Mouse (Mus musculus) stomach, embryonic 15.5 days (tissue): Measurements from ENCODE around the gene Ulk1. TPM values are rescaled to one million over a fixed set of nuclear protein-coding genes. Genes with fewer than 3 reads are reported as not detected.

Source experiments
- ATAC-seq: fragments of 200-750 bp; cut with Nextera tagmentation; 2 replicates; pipeline ENCODE4 v1.8.0; 2017; ENCODE audit warnings: low read depth, moderate number of reproducible peaks, moderate TSS enrichment; ENCODE audit not compliant: insufficient read depth, low FRiP score
- H3K27ac ChIP-seq: fragments of 300-500 bp; sonication (generic); 2 replicates; pipeline ENCODE4 v1.5.1; 2015; ENCODE audit warnings: mild to moderate bottlenecking, inconsistent platforms
- H3K27me3 ChIP-seq: fragments of 300-500 bp; sonication (generic); replicated peaks from 2 replicates; pipeline ENCODE4 v1.6.1; 2015; ENCODE audit warnings: inconsistent platforms
- H3K36me3 ChIP-seq: fragments of 300-500 bp; sonication (generic); 2 replicates; pipeline ENCODE4 v1.6.1; 2015; ENCODE audit warnings: inconsistent platforms
- H3K4me1 ChIP-seq: fragments of 300-500 bp; sonication (generic); 2 replicates; pipeline ENCODE4 v1.6.1; 2015; ENCODE audit warnings: inconsistent platforms
- H3K4me2 ChIP-seq: fragments of 300-500 bp; sonication (generic); 2 replicates; pipeline ENCODE4 v1.6.1; 2015; ENCODE audit warnings: mild to moderate bottlenecking, inconsistent platforms
- H3K4me3 ChIP-seq: fragments of 300-500 bp; sonication (generic); replicated peaks from 2 replicates; pipeline ENCODE4 v1.5.1; 2015; ENCODE audit warnings: inconsistent platforms
- H3K9ac ChIP-seq: fragments of 300-500 bp; sonication (generic); 2 replicates; pipeline ENCODE4 v1.6.1; 2015; ENCODE audit warnings: inconsistent platforms
- H3K9me3 ChIP-seq: fragments of 300-500 bp; sonication (generic); 2 replicates; pipeline ENCODE4 v1.6.1; 2016; ENCODE audit warnings: inconsistent platforms
- WGBS: fragments of 180-500 bp; shearing (Covaris S2); methylation state at CpG from one replicate; pipeline ENCODE4 v1.1.7; 2015; 5-methylcytosine and 5-hydroxymethylcytosine counted together
- polyA plus RNA-seq: library from polyadenylated mRNA; unstranded; fragments of >200 nt; fragmentation: Nextera tagmentation; extraction: Ambion mirVana; gene quantifications from 2 replicates; pipeline ENCODE4 v1.2.1, GENCODE M21; 2015

Ulk1 gene
- polyA plus RNA-seq, 1 experiment from 2014 or later = 14.0 TPM

- H3K4me3 ChIP-seq = no peak overlapping the region
- H3K27me3 ChIP-seq = no peaks in the 10 kb centered on the region
- H3K9me3 ChIP-seq = no peaks in the 10 kb centered on the region
- H3K4me1 ChIP-seq = peaks cover 20% of the 10 kb centered on the region
- no peak for ATAC-seq
- H3K4me2 ChIP-seq = no peak overlapping the region
- no peak overlapping the region for H3K9ac ChIP-seq
- WGBS = 77% methylated on average over 4 of the region's 4 CpGs
- no peak overlapping the region for H3K27ac ChIP-seq
- H3K36me3 ChIP-seq = peaks cover 28% of the 10 kb centered on the region
These were observed 7.7 kb downstream of the Ulk1 start for GRCm38 (mm10) chr5:110802186-110802585.

DNA sequence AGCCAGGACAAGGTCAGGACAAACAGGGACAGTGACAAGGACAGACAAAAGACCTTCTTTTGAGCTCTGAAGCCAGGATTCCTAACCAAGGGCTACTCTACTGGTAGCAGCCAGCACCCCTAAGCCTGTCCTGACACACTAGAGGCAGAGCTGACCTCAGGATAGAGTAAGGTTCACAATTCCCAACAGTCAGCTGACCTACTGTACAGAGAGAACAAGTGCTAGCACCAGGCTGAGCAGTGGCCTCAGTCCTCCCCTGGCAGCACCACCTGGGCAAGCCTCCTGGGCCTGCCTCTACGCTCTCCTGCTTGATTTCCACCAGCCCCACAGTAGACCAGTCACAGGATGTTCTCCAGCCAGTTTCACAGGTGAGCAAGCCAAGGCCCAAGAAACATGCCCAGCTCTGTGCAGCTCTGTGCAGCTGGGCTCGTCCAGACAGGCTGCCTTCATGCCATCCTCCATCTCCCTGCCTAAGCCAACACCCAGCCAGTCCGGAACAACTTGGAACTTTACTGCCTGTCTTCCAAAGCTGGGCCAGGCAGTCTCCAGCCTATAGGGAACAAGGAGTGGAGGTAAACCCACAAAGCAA, 8.8 kb downstream of the Ulk1 start:
- H3K27ac ChIP-seq = no peak overlapping the region; the same call in 1 of the 2 replicates
- 80% methylated on average over 3 of the region's 3 CpGs for WGBS

GRCm38 (mm10) chr5:110797696-110798095, 12.2 kb downstream of the Ulk1 start:
- 65% methylated on average over 4 of the region's 4 CpGs for WGBS
- H3K36me3 ChIP-seq = peaks cover 60% of the 10 kb centered on the region

More for the DNA sequence above, 8.8 kb downstream of the Ulk1 start:
- no peak for ATAC-seq
- Histone ChIP-seq H3K9me3 (no peaks in the 10 kb centered on the region), H3K27me3 (no peaks in the 10 kb centered on the region), H3K4me1 (peaks cover 14% of the 10 kb centered on the region; the same call in 1 of the 2 replicates), H3K4me3 (no peak overlapping the region), H3K4me2 (no peak overlapping the region), H3K36me3 (peaks cover 34% of the 10 kb centered on the region), H3K9ac (no peak overlapping the region)

GRCm38 (mm10) chr5:110794363-110794762, 15.5 kb downstream of the Ulk1 start:
- H3K36me3 ChIP-seq = peaks cover 78% of the 10 kb centered on the region
- no peak for ATAC-seq
- WGBS = 91% methylated on average over 7 of the region's 7 CpGs

More at GRCm38 (mm10) chr5:110797696-110798095, 12.2 kb downstream of the Ulk1 start:
- Histone ChIP-seq H3K4me3 (no peak overlapping the region), H3K4me2 (no peak overlapping the region), H3K4me1 (0 out of 2 replicates have a peak, but pooled peaks cover 5% of the 10 kb centered on the region), H3K9me3 (no peaks in the 10 kb centered on the region), H3K27me3 (no peaks in the 10 kb centered on the region), H3K9ac (no peak overlapping the region), H3K27ac (no peak overlapping the region)
- peak; percentile 70; the same call in 1 of the 2 replicates for ATAC-seq

DNA sequence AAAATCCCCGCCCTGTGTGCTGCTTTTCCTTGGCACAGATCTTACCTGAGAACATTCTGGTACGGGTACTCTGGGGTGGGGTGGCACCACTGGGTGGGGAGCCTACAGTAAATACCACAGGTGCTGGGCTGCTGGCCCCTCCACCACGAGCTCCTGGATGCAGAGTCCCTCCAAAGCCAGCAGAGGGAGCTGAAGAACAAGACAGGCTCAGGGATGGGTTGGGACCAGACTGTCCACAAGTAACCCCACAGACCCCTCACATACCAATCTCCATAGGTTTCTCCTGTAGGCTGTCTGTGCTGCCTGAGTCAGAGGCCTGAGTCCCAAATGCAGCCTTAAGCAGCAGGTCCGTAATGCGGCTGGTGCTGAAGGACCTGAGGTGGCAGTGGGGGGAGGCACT, 21.2 kb downstream of the Ulk1 start:
- Histone ChIP-seq H3K9ac (no peak overlapping the region), H3K4me1 (no peaks in the 10 kb centered on the region), H3K27me3 (no peaks in the 10 kb centered on the region), H3K9me3 (no peaks in the 10 kb centered on the region), H3K27ac (no peak overlapping the region), H3K4me2 (no peak overlapping the region), H3K36me3 (peaks cover 75% of the 10 kb centered on the region), H3K4me3 (no peak overlapping the region)
- ATAC-seq = peak; percentile 32; the same call in 1 of the 2 replicates
- 60% methylated on average over 5 of the region's 5 CpGs for WGBS

More at GRCm38 (mm10) chr5:110794363-110794762, 15.5 kb downstream of the Ulk1 start:
- H3K27ac ChIP-seq = no peak overlapping the region
- H3K27me3 ChIP-seq = no peaks in the 10 kb centered on the region
- H3K4me2 ChIP-seq = no peak overlapping the region
- H3K4me1 ChIP-seq = no peaks in the 10 kb centered on the region
- no peaks in the 10 kb centered on the region for H3K9me3 ChIP-seq
- H3K4me3 ChIP-seq = no peak overlapping the region
- H3K9ac ChIP-seq = no peak overlapping the region

- 77% methylated on average over 11 of the region's 11 CpGs for WGBS
- H3K4me3 ChIP-seq = no peak overlapping the region
- H3K9ac ChIP-seq = no peak overlapping the region
- ATAC-seq = no peak
- H3K27ac ChIP-seq = no peak overlapping the region
- H3K4me1 ChIP-seq = no peaks in the 10 kb centered on the region
- H3K27me3 ChIP-seq = no peaks in the 10 kb centered on the region
- no peak overlapping the region for H3K4me2 ChIP-seq
- no peaks in the 10 kb centered on the region for H3K9me3 ChIP-seq
- H3K36me3 ChIP-seq = peaks cover 52% of the 10 kb centered on the region
These were observed 23.6 kb downstream of the Ulk1 start for GRCm38 (mm10) chr5:110786081-110786835.

DNA sequence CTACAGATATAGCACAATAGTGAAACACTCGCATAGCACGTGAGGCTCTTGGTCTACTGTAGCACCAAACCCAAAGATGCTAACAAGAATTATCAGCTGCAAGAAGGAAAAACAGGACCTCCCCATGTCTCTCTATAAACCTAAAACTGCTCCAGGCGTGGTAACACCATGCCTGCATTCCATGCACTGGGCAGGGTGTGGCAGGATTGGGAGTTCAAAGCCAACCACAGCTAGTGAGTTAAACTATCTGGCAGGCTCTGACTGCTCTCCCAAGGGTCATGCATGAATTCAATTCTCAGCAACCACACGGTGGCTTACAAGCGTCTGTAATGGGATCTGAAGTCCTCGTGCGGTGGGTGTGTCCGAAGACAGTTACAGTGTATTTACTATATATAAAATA, 26.7 kb downstream of the Ulk1 start:
- 68% methylated on average over 8 of the region's 8 CpGs for WGBS
- ATAC-seq = no peak
- peaks cover 31% of the 10 kb centered on the region for H3K36me3 ChIP-seq

GRCm38 (mm10) chr5:110781529-110782238, 28.2 kb downstream of the Ulk1 start:
- Histone ChIP-seq H3K36me3 (peaks cover 20% of the 10 kb centered on the region), H3K4me2 (no peak overlapping the region), H3K27ac (no peak overlapping the region), H3K9ac (no peak overlapping the region), H3K4me1 (peaks cover 15% of the 10 kb centered on the region), H3K9me3 (no peaks in the 10 kb centered on the region), H3K27me3 (no peaks in the 10 kb centered on the region), H3K4me3 (no peak overlapping the region)
- peak; percentile 40; the same call in 1 of the 2 replicates for ATAC-seq
- 73% methylated on average over 7 of the region's 7 CpGs for WGBS

More for the DNA sequence above, 26.7 kb downstream of the Ulk1 start:
- Histone ChIP-seq H3K4me1 (peaks cover 15% of the 10 kb centered on the region), H3K4me3 (no peak overlapping the region), H3K9me3 (no peaks in the 10 kb centered on the region), H3K27ac (no peak overlapping the region), H3K4me2 (no peak overlapping the region), H3K27me3 (no peaks in the 10 kb centered on the region), H3K9ac (no peak overlapping the region)

DNA sequence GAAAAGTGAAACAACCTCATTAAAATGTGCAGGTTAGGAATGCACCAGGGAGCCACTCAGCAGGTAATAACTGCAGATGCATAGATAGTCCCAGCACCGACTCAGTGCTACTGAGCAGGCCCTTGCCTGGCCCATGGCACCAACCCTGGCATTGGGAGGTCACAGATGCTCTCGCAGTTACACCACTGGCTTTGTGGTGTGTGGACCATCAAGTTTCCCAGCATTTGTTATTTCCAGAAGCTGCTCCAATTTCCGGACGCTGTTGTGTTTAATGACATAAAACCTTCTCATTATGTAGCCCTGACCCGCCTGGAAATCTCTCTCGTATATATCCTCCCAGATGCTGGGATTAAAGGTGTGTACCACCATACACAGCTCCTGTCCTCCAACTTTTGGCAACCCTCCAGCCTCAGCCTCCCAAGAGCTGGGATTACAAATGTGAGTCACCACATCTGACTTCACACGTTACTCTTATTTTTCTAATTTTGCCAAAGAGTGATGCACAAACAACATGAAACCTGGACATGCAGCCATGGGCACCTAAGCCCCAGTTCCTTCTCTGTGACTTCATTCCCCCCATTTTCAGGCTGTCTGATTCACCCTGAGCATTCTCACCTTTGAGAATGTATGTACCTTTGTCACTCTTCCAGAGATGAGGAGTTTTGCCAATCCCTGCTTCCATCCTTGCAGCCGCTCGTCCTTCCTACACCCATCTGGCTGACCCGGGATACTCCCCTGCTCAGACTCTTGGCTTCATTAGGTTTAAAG, 29.0 kb downstream of the Ulk1 start:
- ATAC-seq = peak; percentile 11; the same call in 1 of the 2 replicates

DNA sequence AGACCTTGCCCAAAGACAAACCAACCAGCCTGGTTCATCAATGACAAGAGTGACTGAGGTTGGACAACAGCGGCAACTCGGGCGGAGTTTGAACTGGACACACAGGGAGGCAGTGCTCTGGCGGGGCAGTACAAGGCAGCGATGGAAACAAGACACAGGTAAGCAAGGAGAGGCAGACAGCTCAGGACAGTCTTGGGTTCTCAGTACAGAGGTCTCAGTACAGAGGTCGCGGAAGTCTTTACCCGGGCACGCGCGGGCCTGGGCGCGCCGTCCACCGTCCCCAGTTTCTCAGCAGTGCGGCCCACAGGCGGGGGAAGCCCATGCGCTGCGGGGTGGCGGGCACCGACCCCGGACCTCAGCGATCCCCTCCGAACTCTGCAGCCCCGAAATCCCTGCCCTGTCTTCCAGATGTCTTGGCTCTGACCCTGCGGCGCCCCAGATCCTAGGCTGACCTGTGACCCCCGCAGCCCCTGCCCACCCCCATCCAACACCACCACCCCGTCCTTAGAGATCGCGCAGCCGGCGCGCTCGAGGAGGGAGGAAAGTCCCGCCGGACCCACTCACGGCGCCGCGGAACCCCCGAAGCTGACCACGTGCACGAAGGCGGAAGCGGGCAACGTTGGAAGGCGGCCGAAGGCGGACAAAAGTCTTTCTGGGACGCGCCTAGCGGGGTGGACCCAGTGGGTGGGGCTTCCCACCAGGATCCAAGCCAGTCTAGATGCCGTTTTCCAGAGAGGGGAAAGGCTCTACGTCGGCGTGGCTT, 29.7 kb downstream of the Ulk1 start, which contains the start of gene Pus1:
TSS of gene Pus1 (minus strand) at position 662 of the 763 bp plus-strand sequence.
- Histone ChIP-seq H3K9me3 (no peaks in the 10 kb centered on the region), H3K27ac (peak within 1 kb of the TSS; percentile 69; the same call in 1 of the 2 replicates), H3K4me2 (peak within 1 kb of the TSS; percentile 85), H3K4me1 (peaks cover 15% of the 10 kb centered on the region), H3K36me3 (peaks cover 19% of the 10 kb centered on the region), H3K27me3 (no peaks in the 10 kb centered on the region), H3K9ac (peak within 1 kb of the TSS; percentile 58), H3K4me3 (peak within 1 kb of the TSS; percentile 83)
- WGBS = under 1% methylated on average over 55 of the region's 57 CpGs
- peak; percentile 90 for ATAC-seq

More for the DNA sequence above, 29.0 kb downstream of the Ulk1 start:
- peak overlapping the region; percentile 85 for H3K4me2 ChIP-seq
- peak overlapping the region; percentile 69; the same call in 1 of the 2 replicates for H3K27ac ChIP-seq
- H3K36me3 ChIP-seq = peaks cover 20% of the 10 kb centered on the region
- H3K9ac ChIP-seq = peak overlapping the region; percentile 58; the same call in 1 of the 2 replicates
- H3K27me3 ChIP-seq = no peaks in the 10 kb centered on the region
- H3K4me1 ChIP-seq = peaks cover 15% of the 10 kb centered on the region
- H3K9me3 ChIP-seq = no peaks in the 10 kb centered on the region
- H3K4me3 ChIP-seq = peak overlapping the region; percentile 83
- 52% methylated on average over 10 of the region's 10 CpGs for WGBS
